Mouse (Mus musculus): ENCODE data around the gene Cox4i2.

Cox4i2 gene

GRCm38 (mm10) chr2:152753944-152754711, at the start of gene Cox4i2:
Gene Cox4i2, plus strand, starts transcription at chr2:152754173.
- no peak for DNase-seq (ENCODE audit: low spot score)

DNA sequence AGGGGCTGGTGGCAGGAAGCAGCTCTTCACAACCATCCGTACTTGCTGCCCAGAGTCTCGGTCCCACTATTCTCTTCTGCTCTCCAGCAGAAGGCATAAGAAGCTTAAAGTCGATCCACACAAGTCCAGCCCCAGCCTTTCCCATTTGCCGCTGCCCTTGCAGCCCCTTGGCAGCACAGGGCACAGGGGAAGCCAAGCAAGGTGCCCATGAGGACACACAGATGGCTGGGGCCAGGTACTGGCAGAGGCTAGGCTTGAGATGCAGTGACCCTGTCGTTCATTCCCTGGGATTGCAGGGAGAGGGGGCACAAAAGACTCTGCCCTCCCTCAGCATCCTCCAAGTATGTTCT, 49.7 kb upstream of the Cox4i2 start:
- DNase-seq (ENCODE audit: low spot score) = no peak

- DNase-seq (ENCODE audit: low spot score) = no peak
Measured at GRCm38 (mm10) chr2:152704811-152705370, 49.1 kb upstream of the Cox4i2 start.

- no peak for DNase-seq (ENCODE audit: low spot score)
Measured at GRCm38 (mm10) chr2:152705993-152706571, 47.9 kb upstream of the Cox4i2 start.

GRCm38 (mm10) chr2:152707186-152707585, 46.8 kb upstream of the Cox4i2 start:
- DNase-seq (ENCODE audit: low spot score) = no peak

GRCm38 (mm10) chr2:152707627-152708026, 46.3 kb upstream of the Cox4i2 start:
- DNase-seq (ENCODE audit: low spot score) = peak; percentile 89

DNA sequence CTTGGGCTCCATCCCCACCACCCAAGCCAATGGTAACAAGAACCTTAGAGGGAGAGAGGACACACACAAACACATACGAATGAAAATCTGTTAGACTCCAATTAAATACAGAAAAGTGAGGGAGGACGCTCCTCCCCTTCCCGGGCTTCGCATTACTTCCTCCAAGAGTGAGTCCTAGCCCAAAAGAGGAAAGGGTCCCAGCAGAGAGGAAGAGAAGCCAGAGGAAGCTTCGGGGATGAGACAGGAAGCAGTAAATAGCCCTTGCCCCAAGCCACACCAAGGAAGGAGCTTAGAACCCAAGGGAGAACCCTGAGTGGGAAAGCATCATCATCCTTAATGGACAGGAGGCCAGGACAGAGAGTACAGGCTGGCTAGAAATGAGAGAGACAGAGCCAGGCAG, 44.9 kb upstream of the Cox4i2 start:
- no peak for DNase-seq (ENCODE audit: low spot score)

- DNase-seq (ENCODE audit: low spot score) = no peak
Measured at GRCm38 (mm10) chr2:152716241-152716772, 37.7 kb upstream of the Cox4i2 start.

DNA sequence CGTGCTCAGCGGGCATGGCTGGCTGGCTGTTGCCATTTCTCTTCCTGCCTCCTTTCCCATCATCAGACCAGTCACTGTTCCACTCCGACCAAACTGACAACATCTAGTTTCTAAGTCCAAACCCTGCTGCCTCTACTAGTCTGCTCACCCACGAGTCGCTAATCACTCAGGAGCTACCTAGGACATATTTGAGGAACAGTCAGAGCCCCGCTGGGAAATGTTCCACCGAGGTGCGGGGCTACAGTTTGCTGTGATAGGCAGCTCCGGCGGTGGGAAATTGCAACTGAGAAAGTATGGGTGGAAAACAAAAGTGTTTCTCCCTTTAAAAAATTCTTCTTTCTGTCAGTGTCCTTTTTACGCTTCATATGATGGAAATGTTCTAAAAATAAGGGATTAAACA, 36.3 kb upstream of the Cox4i2 start:
- DNase-seq (ENCODE audit: low spot score) = no peak

DNA sequence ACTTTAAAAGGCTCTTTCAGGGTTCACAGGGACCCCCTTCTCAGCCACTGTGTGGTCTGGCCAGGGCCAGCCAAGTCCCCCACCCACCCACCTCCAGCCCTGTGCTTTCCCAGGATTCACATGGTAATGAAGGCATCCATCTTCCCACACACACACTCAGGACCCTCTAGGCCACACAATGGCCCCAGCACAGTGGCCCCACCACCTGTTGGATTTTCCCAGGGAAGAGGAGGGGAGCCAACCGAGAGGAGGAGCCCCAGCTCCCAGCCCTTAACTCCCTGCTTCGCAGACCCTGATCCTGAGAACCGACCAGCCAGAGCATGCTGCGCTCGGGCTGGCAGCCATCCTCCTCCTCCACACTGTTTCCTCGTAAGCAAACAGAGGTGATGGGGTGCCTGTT, 35.9 kb upstream of the Cox4i2 start:
- no peak for DNase-seq (ENCODE audit: low spot score)

DNA sequence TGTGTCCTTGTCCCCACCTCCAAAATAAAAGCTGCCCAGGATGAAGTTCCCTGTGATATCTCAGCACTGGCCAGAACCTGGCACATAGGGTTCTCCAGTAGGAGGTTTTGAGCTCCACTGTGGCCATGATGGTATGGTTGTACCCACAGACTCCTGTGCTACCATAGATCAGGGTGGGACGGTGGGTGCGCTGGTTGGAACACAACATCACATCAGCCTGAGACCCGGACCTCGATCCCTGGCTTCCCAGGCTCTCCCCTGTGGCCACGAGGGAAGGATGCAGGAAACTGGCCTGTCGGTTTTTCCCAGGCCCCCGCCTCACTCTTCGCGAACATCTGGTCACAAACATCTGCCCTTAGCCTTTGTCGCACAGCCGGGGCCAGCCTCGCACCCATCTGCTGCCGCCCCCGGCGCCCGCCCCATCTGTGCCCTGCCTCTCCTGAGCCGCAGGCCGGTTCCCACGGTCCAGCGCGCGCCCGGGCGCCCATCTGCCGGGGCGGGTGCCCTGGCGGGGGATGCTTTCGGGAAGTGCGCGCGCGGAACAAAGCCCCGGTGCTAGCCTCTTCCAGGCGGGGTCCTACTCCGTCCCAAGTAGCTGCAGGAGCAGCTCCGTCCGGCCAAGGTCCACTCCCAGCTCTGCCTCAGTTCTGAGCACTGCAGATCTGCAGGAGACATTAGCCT, 30.2 kb upstream of the Cox4i2 start:
- DNase-seq (ENCODE audit: low spot score) = no peak

DNA sequence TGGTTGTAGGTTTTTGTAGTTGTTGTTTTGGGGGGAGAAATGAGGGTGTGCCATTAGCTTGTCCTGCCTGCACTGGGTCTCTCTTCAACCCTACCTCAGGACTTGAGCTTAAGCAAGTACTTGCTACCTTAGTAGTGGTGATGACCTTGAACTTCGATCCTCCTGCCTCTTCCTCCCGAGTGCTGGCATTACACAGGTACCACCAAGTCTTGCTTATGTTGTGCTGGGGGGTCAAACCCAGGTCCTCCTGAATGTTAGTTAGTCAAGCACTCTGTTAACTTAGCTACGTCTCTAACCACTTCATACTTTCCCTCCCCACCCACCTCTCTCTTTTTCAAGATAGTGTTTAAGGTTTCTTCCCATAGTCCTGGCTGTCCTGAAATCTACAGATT, 29.6 kb upstream of the Cox4i2 start:
- no peak for DNase-seq (ENCODE audit: low spot score)

DNA sequence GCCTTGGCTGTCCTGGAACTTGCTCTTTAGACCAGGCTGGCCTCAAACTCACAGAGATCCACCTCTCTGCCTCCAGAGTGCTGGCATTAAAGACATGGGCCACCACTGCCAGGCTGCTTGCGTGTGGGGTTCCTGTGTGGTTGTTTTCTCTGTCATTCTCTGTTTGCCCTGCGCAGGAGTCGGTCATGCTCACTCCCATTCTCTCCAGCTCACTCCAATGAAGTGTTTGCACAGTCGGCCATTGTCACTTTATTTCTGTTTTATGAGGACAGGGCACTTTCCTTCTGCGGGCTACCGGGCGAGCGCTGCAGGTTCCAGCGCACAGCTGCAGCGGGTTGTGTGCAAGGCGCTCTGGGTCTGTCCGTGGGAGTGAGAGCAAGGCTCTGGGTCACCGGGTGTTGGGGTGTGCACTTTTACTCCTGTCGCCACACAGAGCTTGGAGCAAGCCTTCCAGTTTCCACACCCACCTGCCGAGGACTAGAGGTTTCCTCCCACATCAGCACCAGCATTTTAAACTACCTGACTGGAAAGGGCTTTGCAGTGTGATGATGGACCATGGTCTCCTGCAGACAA, 28.7 kb upstream of the Cox4i2 start:
- no peak for DNase-seq (ENCODE audit: low spot score)

- no peak for DNase-seq (ENCODE audit: low spot score)
Measured at GRCm38 (mm10) chr2:152726213-152726612, 27.8 kb upstream of the Cox4i2 start.

GRCm38 (mm10) chr2:152726751-152727335, 27.1 kb upstream of the Cox4i2 start:
- no peak for DNase-seq (ENCODE audit: low spot score)

GRCm38 (mm10) chr2:152727795-152728510, 26.0 kb upstream of the Cox4i2 start:
- DNase-seq (ENCODE audit: low spot score) = no peak

GRCm38 (mm10) chr2:152728594-152728993, 25.4 kb upstream of the Cox4i2 start:
- DNase-seq (ENCODE audit: low spot score) = peak; percentile 62

- peak; percentile 93 for DNase-seq (ENCODE audit: low spot score)
Measured at GRCm38 (mm10) chr2:152729013-152729635, 24.8 kb upstream of the Cox4i2 start.

GRCm38 (mm10) chr2:152729636-152730020, 24.3 kb upstream of the Cox4i2 start:
- peak; percentile 78 for DNase-seq (ENCODE audit: low spot score)

- no peak for DNase-seq (ENCODE audit: low spot score)
Measured at GRCm38 (mm10) chr2:152733201-152733600, 20.8 kb upstream of the Cox4i2 start.

GRCm38 (mm10) chr2:152734501-152734900, 19.5 kb upstream of the Cox4i2 start:
- no peak for DNase-seq (ENCODE audit: low spot score)
